Mouse (Mus musculus) CD4-positive, CD25-positive, alpha-beta regulatory T cell, adult 4 months (primary cell): ENCODE measurements around the gene Derl3. TPM values are rescaled to one million over a fixed set of nuclear protein-coding genes. Genes with fewer than 3 reads are reported as not detected.
"Not testable (repeated sequence)": the region's sequence is repeated elsewhere in the genome, so short reads cannot be mapped to it uniquely, and the experiment has no call there.

Experiments
- ATAC-seq: one replicate; pipeline ENCODE4 v1.8.0; 2017
- polyA plus RNA-seq, 2 experiments: library from polyadenylated mRNA; unstranded; fragments of 100-300 nt; shearing (Covaris generic); gene quantifications; one replicate each; pipeline ENCODE4 v1.2.1; 2017

Gene Derl3
- 1 to 10 TPM; 1.0 to 2.8 TPM for polyA plus RNA-seq

DNA sequence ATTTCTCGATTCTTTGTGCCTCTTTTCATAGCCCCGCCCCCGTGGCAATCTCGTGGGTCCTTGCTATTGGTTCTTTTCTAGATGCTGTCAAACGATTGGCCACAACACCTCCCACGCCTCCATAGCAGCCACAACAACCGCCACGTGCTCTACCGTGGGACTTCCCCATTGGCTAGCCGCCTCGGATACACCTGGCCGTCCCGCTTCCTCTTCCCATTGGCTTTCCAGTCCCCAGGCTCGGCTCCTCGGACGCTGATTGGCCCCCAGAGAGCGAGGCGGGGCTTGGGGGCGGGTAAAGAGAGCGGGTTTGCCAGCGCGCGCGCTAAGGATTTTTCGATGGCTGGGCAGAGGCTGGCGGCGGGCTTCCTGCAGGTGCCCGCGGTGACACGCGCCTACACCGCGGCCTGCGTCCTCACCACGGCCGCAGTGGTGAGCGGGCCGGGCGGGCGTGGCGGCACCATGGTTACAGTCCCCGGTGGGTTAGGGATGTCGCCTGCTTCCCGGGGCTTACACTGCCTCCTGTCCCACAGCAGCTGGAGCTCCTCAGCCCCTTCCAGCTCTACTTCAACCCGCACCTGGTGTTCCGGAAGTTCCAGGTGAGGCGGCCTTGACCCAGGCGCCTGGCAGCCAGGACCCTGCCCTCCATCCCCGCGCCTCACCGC, at the start of gene Derl3:
Gene Derl3 (plus strand): TSS at position 325 of the 662 bp plus-strand sequence.
- peak; percentile 98 for ATAC-seq

DNA sequence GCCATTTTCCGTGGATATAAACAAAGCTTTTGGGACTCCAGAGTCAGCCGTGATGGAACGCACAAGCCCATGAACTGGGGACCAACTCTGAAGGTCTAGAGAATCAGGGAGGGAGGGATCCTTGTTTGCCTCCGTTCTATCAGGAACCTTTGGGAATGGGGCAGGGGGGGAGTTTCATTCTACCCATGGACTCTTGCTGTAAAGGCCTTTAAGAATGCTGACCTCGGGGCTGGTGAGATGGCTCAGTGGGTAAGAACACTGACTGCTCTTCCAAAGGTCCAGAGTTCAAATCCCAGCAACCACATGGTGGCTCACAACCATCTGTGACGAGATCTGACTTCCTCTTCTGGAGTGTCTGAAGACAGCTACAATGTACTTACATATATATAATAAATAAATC, 49.3 kb upstream of the Derl3 start:
- not testable (repeated sequence) for ATAC-seq

- ATAC-seq, result no peak
Measured at GRCm38 (mm10) chr10:75844800-75845199, 48.4 kb upstream of the Derl3 start.

- ATAC-seq, result no peak
Measured at GRCm38 (mm10) chr10:75845306-75845930, 47.8 kb upstream of the Derl3 start.

GRCm38 (mm10) chr10:75848382-75848781, 44.8 kb upstream of the Derl3 start:
- no peak for ATAC-seq

GRCm38 (mm10) chr10:75851076-75851475, 42.1 kb upstream of the Derl3 start:
- no peak for ATAC-seq

- no peak for ATAC-seq
Measured at GRCm38 (mm10) chr10:75851681-75852080, 41.5 kb upstream of the Derl3 start.

DNA sequence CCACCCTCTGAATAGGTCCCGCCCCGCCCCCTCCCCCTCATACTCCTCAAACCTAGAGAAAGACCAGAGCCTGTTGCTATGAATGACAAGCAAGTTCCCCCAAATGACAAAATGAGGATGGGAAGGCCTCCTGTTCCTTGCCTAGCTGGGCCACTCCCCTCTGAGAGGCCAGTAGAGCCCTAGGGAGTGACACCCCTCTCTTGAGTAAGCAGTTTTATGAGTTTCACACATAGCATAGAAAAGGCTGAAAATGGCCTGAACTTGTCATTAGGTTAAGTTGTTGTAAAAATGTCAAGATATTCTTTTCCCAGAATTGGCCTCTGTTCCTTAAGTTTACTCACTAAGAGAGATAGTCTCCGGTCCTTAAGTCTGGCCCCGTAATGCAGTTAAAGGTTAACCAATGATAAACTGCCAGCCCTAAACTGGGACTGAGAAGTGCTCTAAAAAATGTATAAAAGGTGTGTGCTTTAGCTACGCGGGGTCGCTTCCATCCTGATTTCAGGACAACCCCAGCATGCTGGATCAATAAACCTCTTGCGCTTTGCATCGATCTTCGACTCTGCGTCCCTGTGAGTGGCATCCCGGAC, 40.6 kb upstream of the Derl3 start:
- ATAC-seq, result no peak

- peak; percentile 90 for ATAC-seq
Measured at GRCm38 (mm10) chr10:75853452-75853851, 39.8 kb upstream of the Derl3 start.

- ATAC-seq, result no peak
Measured at GRCm38 (mm10) chr10:75854096-75854495, 39.1 kb upstream of the Derl3 start.

DNA sequence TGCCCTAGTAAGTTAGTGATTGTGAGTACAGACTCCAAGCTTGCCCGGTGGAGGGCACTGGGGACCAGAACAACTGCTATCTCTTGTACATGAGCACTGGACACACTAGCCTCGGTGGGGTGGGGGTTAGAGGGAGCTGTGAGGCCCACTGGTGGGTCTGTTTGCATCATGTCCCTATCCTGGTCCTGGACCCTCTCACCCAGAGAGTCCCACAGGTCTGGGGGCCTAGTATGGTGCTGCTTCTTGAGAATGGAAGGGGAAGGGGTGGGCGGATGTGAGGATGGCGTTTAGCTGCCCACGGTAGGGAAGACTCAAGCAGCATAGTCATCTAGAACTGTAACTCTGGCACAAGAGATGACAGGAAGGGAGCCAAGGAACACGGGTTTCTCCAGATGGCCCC, 38.4 kb upstream of the Derl3 start:
- no peak for ATAC-seq

DNA sequence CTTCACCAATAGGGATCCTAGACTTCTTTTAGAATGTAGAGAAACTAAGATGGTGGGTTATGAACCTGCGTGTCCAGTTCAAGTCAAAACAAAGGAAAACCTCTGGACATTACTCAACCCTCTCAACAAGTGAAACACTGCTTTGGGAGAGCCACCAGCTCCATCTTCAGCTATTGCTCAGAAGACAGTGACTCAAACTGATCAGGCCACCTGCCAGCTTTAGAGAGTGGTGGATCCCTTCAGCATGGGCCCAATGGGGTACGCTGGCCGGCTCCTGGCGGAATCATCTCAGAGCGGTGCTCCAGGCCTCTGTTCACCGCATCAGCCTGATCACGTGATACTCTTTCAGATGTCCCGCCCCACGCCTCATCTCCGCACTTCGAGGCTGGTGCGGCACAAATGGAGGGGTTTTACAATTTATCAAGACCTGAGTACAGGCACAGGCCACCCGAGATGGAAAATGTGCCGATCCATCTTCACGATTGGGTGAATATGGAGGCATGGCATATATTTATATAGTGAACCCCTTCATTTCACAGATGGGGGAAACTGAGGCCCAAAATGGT, 37.7 kb upstream of the Derl3 start:
- ATAC-seq, result no peak

DNA sequence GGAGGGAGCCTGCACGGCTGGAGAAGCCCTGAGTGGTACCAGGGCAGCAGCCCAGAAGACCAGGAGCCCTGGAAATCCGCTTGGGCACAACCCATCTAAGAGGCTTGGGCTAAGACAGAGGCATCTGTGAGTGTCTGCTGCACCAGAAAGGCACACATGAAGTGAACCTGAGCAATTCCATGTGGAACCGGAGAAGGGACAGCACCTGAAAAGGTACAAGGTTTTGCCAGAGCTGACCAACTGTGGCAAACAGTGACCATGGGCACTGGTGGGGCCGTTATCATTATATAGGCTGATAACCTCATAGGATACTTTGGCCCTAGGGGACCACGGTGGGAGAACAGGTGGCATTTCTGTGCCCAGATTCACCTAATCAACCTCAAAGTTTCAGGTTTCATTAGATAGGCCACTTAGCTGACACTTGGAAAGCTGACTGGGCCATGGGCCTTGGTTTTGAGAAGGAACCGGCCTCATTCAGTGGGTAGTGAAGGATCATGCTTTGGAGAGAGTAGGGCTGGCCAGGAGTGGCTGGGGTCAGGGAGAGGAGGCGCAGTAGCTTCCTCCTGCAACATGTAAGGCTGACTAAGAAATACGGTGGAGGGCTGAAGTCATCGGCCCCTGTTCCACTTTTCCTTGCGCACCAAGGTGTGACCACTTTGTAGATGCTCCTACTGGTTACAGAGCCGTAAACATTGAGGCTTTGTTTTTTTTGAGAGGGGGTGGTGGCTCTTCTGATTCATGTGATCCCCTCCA, 36.9 kb upstream of the Derl3 start:
- ATAC-seq, result no peak

DNA sequence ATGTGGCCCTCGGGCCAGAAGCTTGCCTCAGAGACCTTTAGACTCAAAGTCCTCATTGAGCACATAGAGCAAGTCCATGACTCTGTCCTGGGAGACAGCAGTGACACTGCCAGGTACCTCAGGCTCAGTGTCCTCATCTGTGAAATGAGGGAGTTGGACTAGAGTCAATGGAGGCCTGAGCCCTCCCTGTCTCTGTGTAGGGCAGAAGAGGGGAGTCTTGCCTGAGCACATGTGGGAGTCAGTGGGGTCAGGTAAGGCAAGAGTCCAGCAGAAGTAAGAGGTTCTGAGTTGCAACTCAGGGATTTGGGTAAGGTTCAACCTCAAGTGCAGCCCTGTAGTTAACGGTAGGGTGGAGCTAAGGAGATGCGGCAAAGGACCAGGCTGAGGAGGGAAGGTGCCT, 36.2 kb upstream of the Derl3 start:
- no peak for ATAC-seq

DNA sequence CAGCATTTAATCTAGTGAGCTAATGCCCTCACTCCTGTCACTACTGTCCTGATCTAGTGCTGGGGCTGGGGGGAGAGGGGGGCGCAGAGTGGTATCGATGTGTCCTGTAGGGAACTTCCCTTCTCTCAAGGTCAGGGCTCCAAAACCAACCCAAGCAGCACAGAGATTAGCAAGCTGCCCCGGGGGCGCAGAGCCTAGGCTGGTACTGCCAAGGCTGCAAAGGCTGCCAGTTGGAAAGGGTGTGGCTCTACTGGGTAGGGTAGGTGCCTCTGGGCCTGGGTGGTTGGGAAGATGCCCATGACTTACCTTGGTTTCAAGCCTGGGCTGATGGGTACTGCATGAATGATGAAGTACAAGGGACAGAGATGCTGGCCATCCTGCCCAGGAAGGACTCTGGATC, 35.6 kb upstream of the Derl3 start:
- no peak for ATAC-seq

- ATAC-seq, result peak; percentile 16
Measured at GRCm38 (mm10) chr10:75859107-75859746, 34.0 kb upstream of the Derl3 start.

- peak; percentile 98 for ATAC-seq
Measured at GRCm38 (mm10) chr10:75859786-75860470, 33.3 kb upstream of the Derl3 start, which contains the start of gene Mif. Mif (minus strand) TSS chr10:75860240.

DNA sequence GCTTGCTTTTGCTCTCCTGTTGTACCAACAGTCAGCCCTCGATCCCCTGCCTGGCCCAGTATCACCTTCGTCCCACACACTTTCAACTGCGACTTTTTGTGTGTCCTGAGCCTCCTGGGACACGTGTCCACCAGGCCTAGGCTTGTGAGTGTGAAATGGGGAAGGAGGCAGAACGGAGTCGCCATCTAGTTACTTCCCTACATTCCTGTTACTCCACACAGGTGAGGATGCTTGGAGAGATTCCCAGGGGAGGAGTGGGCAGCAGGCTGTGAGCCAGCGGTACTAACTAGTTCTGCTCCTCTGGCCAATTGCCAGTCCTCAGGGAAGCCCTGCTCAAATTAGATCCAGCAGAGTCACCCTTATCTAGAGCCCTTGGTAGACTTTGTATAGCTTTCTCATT, 32.5 kb upstream of the Derl3 start:
- no peak for ATAC-seq

DNA sequence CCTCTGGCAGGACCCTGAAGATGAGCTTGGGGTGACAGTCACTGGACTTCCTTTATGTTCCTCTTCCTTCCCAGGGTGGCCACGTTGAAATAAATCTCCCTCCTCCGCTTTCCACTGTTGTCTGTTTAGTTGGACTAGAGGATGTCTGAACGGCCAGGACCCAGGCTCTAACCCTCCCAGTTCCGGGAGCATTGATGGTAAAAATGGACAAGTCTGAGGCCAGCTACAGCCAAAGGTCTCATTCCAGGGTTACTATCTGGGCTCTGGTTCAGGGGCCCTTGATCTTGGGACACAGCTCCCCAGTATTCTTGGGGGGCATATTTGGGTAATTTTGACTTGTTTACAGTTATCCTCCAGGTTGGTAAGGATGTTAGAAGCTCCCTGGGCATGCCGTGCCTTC, 31.6 kb upstream of the Derl3 start:
- no peak for ATAC-seq

DNA sequence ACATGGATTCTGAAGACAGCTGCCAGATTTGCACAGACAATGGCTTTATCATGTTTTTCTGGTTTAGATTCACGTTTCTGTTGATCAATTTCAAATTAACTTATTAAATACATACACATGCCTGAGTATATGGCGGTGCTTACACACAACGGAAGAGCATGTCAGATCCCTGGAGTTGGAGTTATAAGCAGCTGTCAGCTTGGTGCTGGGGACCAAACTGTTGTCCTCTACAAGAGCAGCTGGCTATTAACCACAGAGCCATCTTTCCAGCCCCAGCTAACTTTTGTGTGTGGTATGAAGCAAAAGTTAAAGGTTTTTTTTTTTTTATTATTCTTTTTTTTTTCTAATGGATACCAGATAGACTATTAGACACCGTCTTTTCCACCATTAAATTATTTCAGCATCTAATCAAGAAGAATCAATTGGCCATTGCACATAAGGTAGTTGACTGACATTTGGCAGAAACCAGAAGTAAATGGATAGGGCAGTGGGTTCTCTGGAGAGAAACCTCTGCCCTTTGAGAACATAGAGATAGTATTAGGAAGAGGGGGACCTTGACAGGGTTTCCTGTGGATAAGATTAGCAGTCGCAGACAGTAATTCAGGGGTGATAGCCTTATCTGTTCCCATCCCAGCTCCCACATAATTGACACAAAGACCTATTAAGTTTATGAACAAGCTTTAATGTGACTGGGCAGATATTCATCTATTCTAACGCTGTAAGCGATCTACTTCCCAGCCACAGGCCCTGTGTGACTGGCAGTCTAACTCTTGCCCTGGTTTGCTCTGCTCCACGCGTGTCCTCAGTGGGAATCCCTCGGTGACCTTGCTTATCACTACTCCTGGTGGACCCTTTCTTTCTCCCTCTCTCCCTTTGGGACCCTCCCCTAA, 20.9 kb upstream of the Derl3 start:
- no peak for ATAC-seq
